Mouse (Mus musculus) thymus, adult 2 months (tissue): Measurements from ENCODE around the gene Psg21.
"Not testable (repeated sequence)": the region's sequence is repeated elsewhere in the genome, so short reads cannot be mapped to it uniquely, and the experiment has no call there.

Source experiments
- CTCF ChIP-seq: fragments of 200-500 bp; IDR thresholded peaks from 2 replicates; pipeline ENCODE4 v1.5.1; 2012; ENCODE audit warnings: mild to moderate bottlenecking, control low read depth, low read length, moderate library complexity, borderline replicate concordance; ENCODE audit not compliant: control insufficient read depth, poor library complexity, insufficient read depth; ENCODE audit errors: extremely low read depth
- POLR2A ChIP-seq: fragments of 200-500 bp; IDR thresholded peaks from 2 replicates; pipeline ENCODE4 v1.6.1; 2012; ENCODE audit warnings: mild to moderate bottlenecking, low read length, control low read depth, moderate library complexity; ENCODE audit not compliant: control insufficient read depth, poor library complexity, insufficient read depth; ENCODE audit errors: extremely low read depth

GRCm38 (mm10) chr7:18626921-18627320, 29.6 kb downstream of the Psg21 start:
- not testable (repeated sequence) for TF ChIP-seq POLR2A, CTCF
